Mouse (Mus musculus): ENCODE measurements around the gene Hmga1.

Hmga1 gene

GRCm38 (mm10) chr17:27611994-27612393 lies 55.7 kb downstream of the Hmga1 start:
- in situ Hi-C loops (cut with MboI; ENCODE audit: unreplicated experiment in 2 of 2), result no loop called here

DNA sequence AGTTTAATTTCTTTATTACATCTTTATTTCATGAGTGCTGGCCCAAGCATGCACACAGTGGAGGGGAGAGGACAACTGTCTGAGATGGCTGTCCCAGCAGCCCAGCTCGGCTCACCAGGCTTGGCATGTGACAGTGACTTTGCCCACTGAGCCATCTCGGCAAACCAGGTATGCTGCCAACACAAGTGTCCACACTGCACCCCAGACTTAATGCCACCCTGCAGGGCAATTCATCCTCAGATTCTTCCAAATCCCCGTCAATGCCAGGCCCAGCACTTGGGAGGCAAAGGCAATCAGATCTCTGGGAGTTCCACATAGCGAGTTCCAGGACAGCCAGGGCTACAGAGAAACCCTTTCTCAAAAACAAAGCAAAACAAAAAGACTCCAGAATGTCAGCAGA lies 56.7 kb downstream of the Hmga1 start:
- in situ Hi-C loops (cut with MboI; ENCODE audit: unreplicated experiment in 2 of 2), result no loop called here

Measured in v-Abl transformed pro-B cells (cell line).